Mouse (Mus musculus): ENCODE data around the gene Il21.

The Il21 gene

GRCm38 (mm10) chr3:37198302-37198701 is 34.1 kb downstream of the Il21 start:
- DNase-seq (ENCODE audit: extremely low spot score, low spot score) = no peak

DNA sequence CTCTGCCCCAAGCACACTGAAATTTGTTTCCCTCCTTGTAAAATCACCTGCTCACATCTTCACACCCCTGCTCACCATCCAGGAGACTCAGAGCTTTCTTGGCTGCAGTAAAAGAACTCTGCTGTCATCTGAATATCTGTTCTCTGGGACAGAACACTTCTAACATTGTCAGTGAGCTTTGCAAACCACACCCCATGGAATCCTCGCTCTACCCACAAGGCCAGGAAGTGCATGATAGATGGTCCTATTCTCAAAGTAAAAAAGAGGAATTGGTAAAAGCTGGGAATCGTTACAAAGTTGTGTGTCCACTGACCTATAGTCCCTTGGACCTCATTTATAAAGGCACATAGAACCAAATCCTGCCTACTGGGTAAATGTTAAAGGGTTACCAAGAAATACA is 40.5 kb downstream of the Il21 start:
- DNase-seq (ENCODE audit: extremely low spot score, low spot score) = no peak

DNA sequence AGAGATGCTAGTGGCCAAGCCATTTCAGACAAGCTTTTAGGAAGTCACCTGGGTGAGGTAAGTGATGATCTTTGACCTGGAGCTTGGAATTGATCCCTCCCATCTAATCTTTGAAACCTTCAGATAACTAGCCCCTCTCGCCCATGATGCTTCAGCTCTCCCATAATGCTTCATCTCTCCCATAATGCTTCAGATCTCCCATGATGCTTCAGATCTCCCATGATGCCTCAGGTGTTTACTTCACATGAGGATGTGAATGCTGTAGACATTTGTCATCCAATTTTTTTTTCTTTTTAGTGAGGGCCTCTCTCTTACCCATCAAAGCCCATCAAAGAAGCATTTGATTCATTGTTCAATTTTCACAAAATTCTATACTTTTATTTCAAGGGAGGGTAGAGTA is 46.9 kb downstream of the Il21 start:
- DNase-seq (ENCODE audit: extremely low spot score, low spot score) = no peak

DNA sequence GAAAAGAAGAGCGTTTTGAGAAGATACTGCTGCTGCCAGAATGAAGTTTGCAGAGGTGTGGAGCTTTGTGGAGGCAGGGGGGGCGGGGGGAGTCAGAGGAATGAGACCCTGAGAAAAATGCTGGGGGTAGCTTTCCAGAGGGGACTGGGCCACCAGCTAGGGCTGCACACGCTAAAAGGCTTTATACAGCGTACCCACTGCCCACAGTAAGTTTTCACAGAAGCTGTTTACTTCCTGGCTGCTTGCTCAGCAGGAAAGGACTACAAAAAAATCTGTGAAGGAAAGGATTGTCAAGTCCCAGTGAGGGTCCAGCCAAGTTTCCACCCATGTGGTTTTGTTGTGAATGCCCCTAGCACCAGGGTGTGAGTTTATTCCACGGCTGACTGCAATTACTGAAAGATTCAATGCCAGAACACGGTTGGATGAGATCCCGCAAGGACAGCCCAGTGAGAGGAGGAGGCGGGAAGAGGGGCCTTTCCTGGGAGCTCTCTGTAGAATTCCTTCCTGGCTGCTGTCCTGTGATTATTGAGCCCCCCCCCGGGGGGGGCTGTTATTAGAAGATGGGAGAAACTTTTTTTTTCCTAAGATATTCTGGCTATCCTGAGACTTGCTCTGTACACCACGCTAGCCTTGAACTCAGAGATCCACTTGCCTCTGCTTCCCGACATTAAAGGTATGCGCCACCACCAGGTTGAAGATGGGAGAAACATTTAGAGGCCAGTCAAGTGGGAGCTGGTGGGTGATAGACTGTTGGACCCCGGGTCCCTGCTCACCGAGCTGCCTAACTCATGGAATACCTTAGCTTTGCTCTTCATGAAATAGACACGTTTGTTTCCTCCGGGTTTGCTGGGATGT is 49.8 kb downstream of the Il21 start:
- DNase-seq (ENCODE audit: extremely low spot score, low spot score) = peak; percentile 13

GRCm38 (mm10) chr3:37181041-37181440 is 51.4 kb downstream of the Il21 start:
- DNase-seq (ENCODE audit: extremely low spot score, low spot score) = no peak

- no peak for DNase-seq (ENCODE audit: extremely low spot score, low spot score)
These were observed 52.2 kb downstream of the Il21 start for GRCm38 (mm10) chr3:37180039-37180743.

GRCm38 (mm10) chr3:37179472-37179871 is 53.0 kb downstream of the Il21 start:
- no peak for DNase-seq (ENCODE audit: extremely low spot score, low spot score)

GRCm38 (mm10) chr3:37174711-37175572 is 57.5 kb downstream of the Il21 start:
- no peak for DNase-seq (ENCODE audit: extremely low spot score, low spot score)

DNA sequence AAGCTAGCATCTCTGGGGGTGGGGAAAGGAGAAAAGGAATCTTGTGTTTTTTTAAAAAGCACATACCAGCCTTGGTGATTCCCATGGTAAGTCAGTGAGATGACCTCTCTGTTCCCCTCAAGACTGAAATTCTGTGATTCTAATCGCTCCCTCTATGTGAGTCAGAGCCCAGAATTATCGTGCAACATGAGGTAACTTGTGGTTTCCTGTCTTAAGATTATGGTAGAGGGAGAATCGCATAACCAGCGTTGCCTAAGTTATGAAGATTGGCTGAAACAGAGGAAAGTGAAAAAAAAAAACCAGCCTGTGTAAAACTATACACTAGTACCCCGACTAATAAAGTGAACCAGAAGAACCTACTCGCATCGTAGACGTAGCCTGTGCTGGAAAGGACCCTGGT is 59.2 kb downstream of the Il21 start:
- no peak for DNase-seq (ENCODE audit: extremely low spot score, low spot score)

All from neural tube, embryonic 10.5 days (tissue).